Mouse (Mus musculus): ENCODE results near the gene Setd5. TPM values are rescaled to one million over a fixed set of nuclear protein-coding genes. Genes with fewer than 3 reads are reported as not detected.

The Setd5 gene
- 10 to 100 TPM; 31.1 to 33.0 TPM for polyA plus RNA-seq (2017; shearing (Covaris generic))

GRCm38 (mm10) chr6:113076686-113077516, at the start of gene Setd5:
Gene Setd5, plus strand, starts transcription at chr6:113077365.
- ATAC-seq, result peak; percentile 74

GRCm38 (mm10) chr6:113027446-113027845, 49.7 kb upstream of the Setd5 start:
- no peak for ATAC-seq

- ATAC-seq, result no peak
Observed at GRCm38 (mm10) chr6:113029006-113029405, 48.2 kb upstream of the Setd5 start.

- ATAC-seq, result no peak
Observed at GRCm38 (mm10) chr6:113030553-113030952, 46.6 kb upstream of the Setd5 start.

- no peak for ATAC-seq
Observed at GRCm38 (mm10) chr6:113030970-113031660, 46.0 kb upstream of the Setd5 start.

- ATAC-seq, result no peak
Observed at GRCm38 (mm10) chr6:113032121-113032520, 45.0 kb upstream of the Setd5 start.

- ATAC-seq, result no peak
Observed at GRCm38 (mm10) chr6:113033185-113033584, 44.0 kb upstream of the Setd5 start.

GRCm38 (mm10) chr6:113034466-113034865, 42.7 kb upstream of the Setd5 start:
- ATAC-seq, result no peak

- ATAC-seq, result no peak
Observed at GRCm38 (mm10) chr6:113036463-113037175, 40.5 kb upstream of the Setd5 start.

- peak; percentile 89 for ATAC-seq
Observed at GRCm38 (mm10) chr6:113037946-113038734, 39.0 kb upstream of the Setd5 start.

GRCm38 (mm10) chr6:113038735-113039058, 38.5 kb upstream of the Setd5 start:
- ATAC-seq, result no peak

GRCm38 (mm10) chr6:113040319-113040718, 36.8 kb upstream of the Setd5 start:
- ATAC-seq, result no peak

GRCm38 (mm10) chr6:113041215-113041990, 35.8 kb upstream of the Setd5 start:
- ATAC-seq, result no peak

GRCm38 (mm10) chr6:113045575-113045974, 31.6 kb upstream of the Setd5 start:
- peak; percentile 30 for ATAC-seq

GRCm38 (mm10) chr6:113046041-113046975, 30.9 kb upstream of the Setd5 start, which contains the start of gene Thumpd3:
Gene Thumpd3, plus strand, starts transcription at chr6:113046225.
- peak; percentile 94 for ATAC-seq

GRCm38 (mm10) chr6:113047016-113047746, 30.0 kb upstream of the Setd5 start:
- ATAC-seq, result peak; percentile 21

- ATAC-seq, result no peak
Observed at GRCm38 (mm10) chr6:113048371-113048770, 28.8 kb upstream of the Setd5 start.

GRCm38 (mm10) chr6:113049159-113049558, 28.0 kb upstream of the Setd5 start:
- no peak for ATAC-seq

- no peak for ATAC-seq
Observed at GRCm38 (mm10) chr6:113052972-113053371, 24.2 kb upstream of the Setd5 start.

Data from activated CD4-positive, CD25-positive, alpha-beta regulatory T cell, adult 4 months (primary cell).